Mouse (Mus musculus) kidney, adult 8-10 months (tissue): ENCODE measurements around the gene Senp8.

ENCODE experiments used
- DNase-seq, 2 experiments: peaks; one replicate each; pipeline ENCODE4 v3.0.0; 2022

The Senp8 gene

DNA sequence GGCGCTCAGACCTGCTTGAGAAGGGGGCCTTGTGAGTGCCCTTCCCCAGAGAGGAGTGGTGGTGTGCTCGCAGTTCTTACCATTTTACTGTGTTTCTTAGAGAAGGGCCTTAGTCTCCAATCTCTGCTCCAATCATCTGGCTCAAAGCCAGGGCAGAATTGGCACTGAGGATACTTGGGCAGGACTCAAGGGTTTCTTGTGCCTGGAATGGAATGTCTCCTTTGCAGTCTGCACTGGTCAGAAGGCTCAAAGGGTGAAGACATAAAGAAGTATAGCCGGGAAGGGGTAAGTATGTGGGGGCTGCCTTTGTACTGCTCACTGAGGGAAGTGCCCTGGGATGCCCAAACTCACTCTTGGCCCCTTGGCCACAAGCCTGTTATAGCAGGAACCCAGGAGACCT is 41.3 kb downstream of the Senp8 start:
- peak; percentile 62 to 78 for DNase-seq

DNA sequence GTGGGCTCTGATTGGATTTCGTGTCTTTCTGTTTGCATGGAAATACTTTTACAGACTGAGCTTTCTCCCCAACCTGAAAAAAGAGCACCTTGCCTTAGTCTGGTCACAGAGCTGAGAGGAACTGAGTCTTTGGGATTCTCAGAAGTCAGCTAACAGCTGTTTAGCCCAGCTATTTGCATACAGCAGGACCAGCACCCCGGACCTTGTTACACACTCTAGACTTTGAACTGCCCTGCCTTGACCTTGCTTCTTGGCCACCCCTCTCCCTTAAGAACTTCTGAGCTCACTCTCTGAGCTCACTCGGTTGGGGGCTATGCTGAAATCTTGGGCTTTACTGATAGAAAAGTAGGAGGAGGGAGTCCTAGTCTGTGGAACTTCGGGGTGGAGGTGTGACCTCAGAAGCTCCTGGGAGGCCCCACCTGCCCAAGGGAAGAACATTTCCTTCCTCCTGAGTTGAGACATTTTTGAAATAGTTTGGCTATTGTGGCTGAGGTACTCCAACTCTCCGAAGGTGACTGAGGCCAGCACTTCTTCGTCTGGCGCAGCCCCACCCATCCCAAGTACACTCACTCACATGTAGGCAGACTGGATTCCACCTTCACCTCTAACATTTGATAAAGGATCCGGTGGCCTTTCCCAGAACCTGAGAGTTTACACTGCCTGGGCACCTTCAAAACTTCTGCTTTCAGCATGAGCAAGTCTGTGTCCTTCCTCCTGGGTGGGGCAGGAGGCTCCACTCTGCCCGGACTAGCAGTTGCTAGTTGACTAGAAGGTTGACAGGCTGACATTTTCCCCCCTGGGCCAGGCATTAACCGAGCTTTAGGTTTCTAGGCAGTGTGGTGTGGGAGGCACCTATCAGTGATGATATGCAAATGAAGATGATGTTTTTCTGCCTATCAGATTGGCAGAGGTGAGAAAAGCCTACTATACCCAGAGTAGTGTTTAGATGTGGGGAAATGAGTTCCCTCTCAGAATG is 43.4 kb downstream of the Senp8 start:
- peak; percentile 54 to 66 for DNase-seq

DNA sequence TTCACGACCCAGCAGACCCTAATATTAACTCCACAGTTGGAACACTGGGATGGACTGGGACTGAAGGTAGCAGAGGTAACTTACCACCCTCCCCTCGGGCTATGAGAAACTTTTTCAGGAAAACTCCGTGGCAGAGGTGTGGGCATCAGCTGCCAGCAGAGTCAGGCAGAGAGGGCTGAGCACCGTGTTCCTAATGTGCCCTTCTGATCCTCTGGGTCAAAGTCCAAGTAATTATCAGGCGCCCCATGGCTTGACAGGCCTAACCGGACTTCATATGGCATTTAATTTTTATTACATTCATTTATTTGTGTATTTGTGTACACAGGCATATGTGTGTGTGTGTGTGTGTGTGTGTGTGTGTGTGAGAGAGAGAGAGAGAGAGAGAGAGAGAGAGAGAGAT is 47.4 kb downstream of the Senp8 start:
- peak; percentile 32 to 46 for DNase-seq

DNA sequence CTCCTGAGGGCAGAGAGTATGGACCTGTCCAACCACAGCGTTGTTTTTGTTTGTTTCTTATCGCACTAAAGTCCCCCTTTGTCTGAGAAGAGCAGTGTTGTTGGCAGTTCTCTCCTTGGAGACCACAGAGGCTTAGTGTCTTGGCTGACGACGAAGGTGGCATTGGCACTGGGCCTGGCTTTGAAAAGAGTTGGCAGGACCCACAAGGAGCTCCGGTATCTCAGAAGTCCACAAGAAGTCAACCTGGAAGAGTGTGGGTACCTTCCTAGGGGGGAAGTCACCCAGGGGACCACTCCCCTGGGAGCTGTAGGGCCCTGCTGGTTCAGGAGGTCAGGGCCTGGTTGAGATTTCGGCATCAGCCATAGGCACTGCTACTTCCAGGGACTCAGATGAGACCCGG is 49.4 kb downstream of the Senp8 start:
- no peak for DNase-seq

DNA sequence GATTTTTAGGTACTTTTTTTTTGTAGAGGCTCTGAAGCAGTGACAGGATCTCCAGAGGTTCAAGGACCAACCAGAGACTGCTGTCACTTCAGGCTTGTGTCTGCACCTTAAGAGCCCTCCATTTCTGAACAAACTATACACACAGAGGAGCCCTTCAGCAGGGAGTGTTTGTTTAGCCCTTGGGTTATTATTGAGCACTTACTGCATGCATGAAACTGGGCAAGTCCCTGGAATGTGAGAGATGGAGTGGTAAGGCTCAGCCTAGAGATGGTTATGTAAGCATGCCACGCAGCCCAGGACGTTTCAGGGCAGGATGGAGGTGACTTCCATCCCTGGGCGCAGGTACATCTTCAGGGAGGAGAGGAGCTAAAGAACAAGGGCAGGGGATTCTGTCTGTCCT is 54.1 kb downstream of the Senp8 start:
- no peak for DNase-seq

DNA sequence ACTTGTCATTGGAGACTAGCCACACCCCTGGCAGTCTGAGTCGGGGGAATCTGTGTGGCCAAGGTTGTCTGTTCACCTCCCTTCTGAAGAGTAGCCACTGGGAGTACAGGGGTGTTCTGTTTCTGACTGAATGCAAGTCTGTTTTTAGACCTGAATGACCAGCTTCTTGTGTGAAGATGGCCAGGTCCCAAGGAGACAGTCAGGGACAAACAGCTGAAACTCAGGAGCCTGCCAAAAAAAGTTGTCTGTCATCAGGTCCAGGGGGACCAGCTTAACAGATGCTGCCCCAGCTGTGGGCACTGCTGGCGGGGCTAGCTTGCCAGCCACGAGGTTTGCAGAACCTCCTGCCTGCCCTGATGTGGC is 55.1 kb downstream of the Senp8 start:
- no peak for DNase-seq

DNA sequence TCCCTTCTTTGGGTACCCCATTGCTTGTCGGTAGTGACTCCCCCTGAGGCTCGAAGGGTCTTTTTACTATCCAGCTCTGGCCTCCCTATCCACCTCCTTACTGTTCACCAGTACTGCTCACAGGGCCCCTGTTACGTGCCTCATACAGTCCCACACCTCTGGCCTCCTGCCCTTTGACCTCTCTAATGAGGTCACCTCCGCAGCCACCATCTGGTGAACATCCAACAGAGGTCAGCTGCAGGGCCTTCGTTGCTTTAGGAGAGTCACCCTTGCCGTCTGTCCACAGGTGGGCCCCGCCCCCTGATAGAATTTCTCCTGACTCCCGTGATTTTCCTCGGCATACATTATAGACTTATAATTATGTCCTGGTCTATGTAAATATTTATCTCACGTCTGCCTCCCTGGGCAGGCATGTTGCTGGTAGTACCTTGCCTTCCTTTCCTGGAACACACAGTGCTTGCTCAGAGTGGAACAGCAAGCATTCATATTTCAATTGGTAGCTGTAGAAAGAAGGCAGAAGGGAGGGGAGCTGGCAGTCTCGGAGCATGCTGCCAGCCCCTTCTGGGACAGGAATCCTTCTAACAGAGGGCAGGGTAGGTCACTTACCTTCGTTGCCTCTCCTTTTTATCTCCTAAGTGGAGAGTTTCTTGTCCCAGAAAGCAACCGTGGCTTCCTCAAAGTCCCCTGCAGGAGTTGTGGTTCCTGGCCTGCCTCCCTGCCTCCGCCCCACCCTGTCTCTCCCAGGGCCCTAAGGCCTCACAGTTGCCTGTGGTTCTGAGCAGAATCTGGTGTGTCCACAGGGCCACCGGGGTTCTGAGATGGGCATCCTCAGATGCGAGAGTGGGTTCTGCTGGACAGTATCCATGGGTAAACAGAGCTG is 55.7 kb downstream of the Senp8 start:
- no peak for DNase-seq

DNA sequence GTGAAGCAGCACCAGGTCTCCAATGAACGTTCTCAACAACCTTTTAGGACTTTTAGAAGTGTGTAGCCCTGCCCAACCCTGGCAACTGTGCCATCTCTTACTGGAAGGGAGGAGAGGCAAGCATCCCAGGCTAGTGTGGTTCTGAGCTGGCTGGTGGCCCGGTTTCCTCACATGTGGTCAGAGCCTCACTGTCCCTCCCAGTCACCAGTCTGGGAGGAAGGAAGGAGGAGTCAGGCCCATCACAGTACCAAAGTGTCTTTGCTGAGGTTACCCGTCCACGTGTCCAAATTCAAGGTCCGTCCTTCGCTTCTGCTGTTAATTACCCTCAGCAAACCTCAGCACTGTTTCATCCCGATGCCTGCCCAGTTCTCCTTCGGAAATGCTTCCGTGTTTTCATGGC is 58.4 kb downstream of the Senp8 start:
- DNase-seq, result no peak

DNA sequence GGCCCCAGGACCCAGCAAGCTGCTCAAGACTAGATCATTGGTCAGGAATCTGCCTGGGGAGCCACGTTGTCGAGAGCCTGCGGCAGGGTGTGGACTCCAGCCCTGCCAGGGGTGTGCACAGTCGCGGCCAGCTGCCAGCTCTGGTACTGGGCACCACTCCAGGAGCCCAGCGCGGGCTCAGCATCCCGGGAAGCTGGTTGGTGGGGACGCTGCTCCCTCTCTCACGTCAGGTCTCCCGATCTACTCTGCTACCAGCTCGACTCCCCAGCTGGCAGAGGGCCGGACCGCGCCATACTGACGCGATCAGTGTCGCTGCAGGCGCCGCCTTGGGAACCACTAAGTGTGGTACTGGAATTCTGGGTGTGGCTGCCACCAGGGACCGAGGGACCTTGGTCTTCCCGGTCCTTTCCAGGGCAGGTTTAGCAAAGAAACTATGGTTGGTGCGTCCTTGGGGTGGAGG is 58.8 kb downstream of the Senp8 start:
- DNase-seq, result peak; percentile 78 to 83

DNA sequence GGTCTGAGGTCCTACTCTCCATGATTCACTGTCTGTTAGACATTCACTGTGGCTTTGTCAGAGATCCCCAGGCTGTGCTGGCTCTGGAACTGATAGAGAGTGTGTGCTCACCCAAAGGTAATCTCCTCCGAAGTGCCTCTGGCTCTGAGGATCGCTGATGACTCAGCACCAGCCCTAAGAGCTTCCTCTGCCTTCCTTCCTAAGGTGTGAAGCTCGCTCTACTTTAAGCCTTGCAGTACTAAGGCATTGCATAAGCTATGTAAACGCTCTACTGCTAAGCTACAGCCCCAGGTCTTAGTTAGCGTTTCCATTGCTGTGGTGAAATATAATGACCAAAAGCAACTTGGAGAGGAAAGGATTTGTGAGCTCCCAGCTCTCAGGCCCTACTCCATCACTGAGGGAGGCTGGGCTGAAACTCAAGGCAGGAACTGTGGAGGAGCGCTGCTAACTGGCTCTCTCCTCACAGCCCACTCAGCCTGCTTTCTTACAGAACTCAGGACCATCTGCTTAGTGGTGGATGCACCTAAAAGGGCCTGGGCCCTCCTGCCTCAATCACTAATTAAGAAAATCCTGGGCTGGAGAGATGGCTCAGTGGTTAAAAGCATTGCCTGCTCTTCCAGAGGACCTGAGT is 63.0 kb downstream of the Senp8 start:
- DNase-seq, result no peak
